Mouse (Mus musculus) neural tube, embryonic 13.5 days (tissue): ENCODE measurements around the gene Fsip1. TPM values are rescaled to one million over a fixed set of nuclear protein-coding genes. Genes with fewer than 3 reads are reported as not detected.
A peak's percentile ranks its signal among the peaks of the same experiment; 100 is the strongest.

ENCODE experiments used
- ATAC-seq: fragments of 200-750 bp; cut with Nextera tagmentation; 2 replicates; pipeline ENCODE4 v1.8.0; 2017; ENCODE audit warnings: low read depth, mild to moderate bottlenecking, moderate TSS enrichment, moderate library complexity
- H3K27ac ChIP-seq: fragments of 300-500 bp; sonication (generic); replicated peaks from 2 replicates; pipeline ENCODE4 v1.5.1; 2015; ENCODE audit warnings: moderate library complexity, mild to moderate bottlenecking, inconsistent platforms
- H3K27me3 ChIP-seq: fragments of 300-500 bp; sonication (generic); 2 replicates; pipeline ENCODE4 v1.6.1; 2015; ENCODE audit warnings: mild to moderate bottlenecking, inconsistent platforms
- H3K36me3 ChIP-seq: fragments of 300-500 bp; sonication (generic); 2 replicates; pipeline ENCODE4 v1.6.1; 2015; ENCODE audit warnings: mild to moderate bottlenecking, inconsistent platforms
- H3K4me1 ChIP-seq: fragments of 300-500 bp; sonication (generic); replicated peaks from 2 replicates; pipeline ENCODE4 v1.6.1; 2015; ENCODE audit warnings: inconsistent platforms
- H3K4me2 ChIP-seq: fragments of 300-500 bp; sonication (generic); 2 replicates; pipeline ENCODE4 v1.6.1; 2015; ENCODE audit warnings: inconsistent platforms, mild to moderate bottlenecking, moderate library complexity
- H3K4me3 ChIP-seq: fragments of 300-500 bp; sonication (generic); 2 replicates; pipeline ENCODE4 v1.5.1; 2015; ENCODE audit warnings: mild to moderate bottlenecking, inconsistent platforms
- H3K9ac ChIP-seq: fragments of 300-500 bp; sonication (generic); 2 replicates; pipeline ENCODE4 v1.6.1; 2015; ENCODE audit warnings: moderate library complexity, mild to moderate bottlenecking, inconsistent platforms
- H3K9me3 ChIP-seq: fragments of 300-500 bp; sonication (generic); 2 replicates; pipeline ENCODE4 v1.6.1; 2016; ENCODE audit warnings: inconsistent platforms
- whole genome bisulfite sequencing: fragments of 180-500 bp; shearing (Covaris S2); methylation state at CpG from one replicate; pipeline ENCODE4 v1.1.7; 2015; 5-methylcytosine and 5-hydroxymethylcytosine counted together
- polyA plus RNA-seq: library from polyadenylated mRNA; unstranded; fragments of >200 nt; fragmentation: Nextera tagmentation; extraction: Ambion mirVana; gene quantifications from 2 replicates; pipeline ENCODE4 v1.2.1, GENCODE M21; 2015

Gene Fsip1
- polyA plus RNA-seq, 1 experiment from 2014 or later: 2.0 TPM

DNA sequence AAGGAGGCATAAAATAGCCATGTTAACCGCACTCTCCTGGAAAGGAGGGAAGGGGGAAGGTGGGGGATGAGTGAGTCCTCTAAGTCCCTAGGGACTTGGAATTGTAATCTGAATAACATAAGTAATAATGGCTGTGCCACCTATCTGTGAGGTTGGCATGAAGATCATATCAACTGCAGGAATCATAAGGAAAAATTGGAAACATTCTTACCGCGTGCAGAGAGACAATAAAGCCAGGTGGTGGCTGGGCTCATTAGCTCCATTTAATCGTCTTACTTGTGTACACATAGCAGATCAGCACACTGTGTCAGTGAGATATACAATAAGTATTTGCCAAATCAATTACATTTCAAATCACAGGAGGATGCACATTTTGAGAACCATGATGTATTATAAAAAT, 52.1 kb downstream of the Fsip1 start:
- Histone ChIP-seq H3K4me2 (peak overlapping the region; percentile 45), H3K27ac (peak overlapping the region; percentile 84), H3K4me3 (no peak overlapping the region), H3K9me3 (no peaks in the 10 kb centered on the region), H3K9ac (no peak overlapping the region), H3K27me3 (peaks cover 14% of the 10 kb centered on the region; the same call in 1 of the 2 replicates), H3K4me1 (peaks cover 50% of the 10 kb centered on the region), H3K36me3 (no peaks in the 10 kb centered on the region)
- 26% methylated on average over 4 of the region's 4 CpGs for WGBS
- ATAC-seq: no peak

DNA sequence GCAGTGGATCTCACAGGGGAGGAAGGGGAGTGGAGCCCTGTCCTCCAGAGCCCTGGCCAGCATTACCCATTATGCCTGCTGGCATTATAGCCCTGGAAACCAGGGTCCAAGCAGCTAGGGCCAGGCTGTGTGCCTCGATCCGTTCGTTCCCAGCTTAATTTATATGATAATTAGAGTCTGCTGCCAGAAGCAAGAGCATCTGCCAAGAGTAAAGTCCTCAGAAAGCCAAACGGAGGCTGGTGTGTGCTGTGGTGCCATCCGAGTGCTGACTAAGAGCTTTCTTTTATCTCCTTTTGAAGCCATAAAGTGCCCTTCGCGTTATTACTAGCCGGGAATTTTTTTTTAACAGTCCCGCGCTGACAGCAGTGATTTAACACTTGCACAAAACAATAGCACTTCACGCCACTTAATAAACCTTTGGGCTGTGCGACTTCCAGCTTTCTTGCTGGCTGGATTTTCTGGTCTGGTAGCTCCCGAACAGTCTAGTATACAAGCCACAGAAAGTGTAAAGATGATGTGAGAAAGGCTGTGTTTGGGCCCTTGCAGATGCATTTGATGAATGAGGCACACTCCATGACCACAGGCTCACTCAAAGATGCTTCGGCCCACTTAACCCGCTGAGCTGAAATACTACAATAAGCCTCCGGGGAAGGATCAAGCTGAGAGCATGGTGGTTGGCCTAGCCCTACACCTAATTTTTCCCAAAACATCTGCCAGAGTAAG, 52.9 kb downstream of the Fsip1 start:
- Histone ChIP-seq H3K4me3 (no peak overlapping the region), H3K9ac (0 out of 2 replicates have a peak overlapping the region, but pooled peaks have one; percentile 6), H3K27me3 (peaks cover 10% of the 10 kb centered on the region; the same call in 1 of the 2 replicates), H3K4me2 (peak overlapping the region; percentile 45), H3K9me3 (no peaks in the 10 kb centered on the region), H3K4me1 (peaks cover 50% of the 10 kb centered on the region), H3K36me3 (no peaks in the 10 kb centered on the region), H3K27ac (peak overlapping the region; percentile 84)
- WGBS: 2% methylated on average over 16 of the region's 16 CpGs
- peak; percentile 87 for ATAC-seq

DNA sequence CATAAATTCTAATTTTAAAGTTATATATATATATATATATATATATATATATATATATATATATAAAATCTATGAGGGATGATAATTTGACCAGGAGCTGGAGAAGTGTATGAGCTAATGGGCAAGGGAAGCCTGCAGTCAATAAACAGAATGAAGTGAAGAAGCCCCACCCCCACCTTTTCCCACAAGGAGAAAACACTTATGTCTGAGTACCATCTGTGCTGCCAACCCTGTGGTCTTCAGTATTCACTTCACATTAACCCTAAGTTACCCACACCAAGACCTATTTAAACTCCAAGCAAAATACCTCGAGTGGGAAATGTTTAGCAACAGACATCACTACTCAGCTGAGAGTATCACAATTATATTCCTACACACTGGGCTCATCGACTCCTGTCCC, 53.8 kb downstream of the Fsip1 start:
- no peak for ATAC-seq
- Histone ChIP-seq H3K9me3 (no peaks in the 10 kb centered on the region), H3K4me3 (no peak overlapping the region), H3K27me3 (0 out of 2 replicates have a peak, but pooled peaks cover 6% of the 10 kb centered on the region), H3K27ac (peak overlapping the region; percentile 84), H3K4me2 (peak overlapping the region; percentile 45), H3K4me1 (peaks cover 46% of the 10 kb centered on the region), H3K9ac (no peak overlapping the region), H3K36me3 (no peaks in the 10 kb centered on the region)
- WGBS: 39% methylated on average over 2 of the region's 2 CpGs

DNA sequence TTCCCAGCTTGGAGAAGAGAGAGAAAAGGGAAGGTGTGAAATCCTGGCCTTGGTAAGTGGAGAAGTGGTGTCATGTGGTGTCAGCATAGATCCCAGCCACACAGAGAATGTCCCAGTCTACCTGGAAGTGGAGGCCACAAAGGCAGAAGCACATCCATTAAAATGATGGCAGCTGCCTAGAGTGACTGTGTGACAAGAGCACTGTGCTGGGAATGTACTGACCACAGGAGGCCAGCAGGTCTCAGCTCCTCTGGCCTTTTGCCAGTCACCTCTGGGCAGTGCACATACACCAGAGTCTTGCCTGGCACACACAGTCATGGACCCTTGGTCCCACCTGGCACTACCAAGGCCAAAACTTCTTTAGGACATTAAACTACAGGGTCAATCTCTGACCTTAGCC, 54.8 kb downstream of the Fsip1 start:
- no peak overlapping the region for H3K4me3 ChIP-seq
- peaks cover 46% of the 10 kb centered on the region for H3K4me1 ChIP-seq
- no peak for ATAC-seq
- H3K4me2 ChIP-seq: no peak overlapping the region
- H3K27ac ChIP-seq: no peak overlapping the region
- 0 out of 2 replicates have a peak, but pooled peaks cover 6% of the 10 kb centered on the region for H3K27me3 ChIP-seq
- H3K9me3 ChIP-seq: no peaks in the 10 kb centered on the region
- no peaks in the 10 kb centered on the region for H3K36me3 ChIP-seq
- no peak overlapping the region for H3K9ac ChIP-seq

DNA sequence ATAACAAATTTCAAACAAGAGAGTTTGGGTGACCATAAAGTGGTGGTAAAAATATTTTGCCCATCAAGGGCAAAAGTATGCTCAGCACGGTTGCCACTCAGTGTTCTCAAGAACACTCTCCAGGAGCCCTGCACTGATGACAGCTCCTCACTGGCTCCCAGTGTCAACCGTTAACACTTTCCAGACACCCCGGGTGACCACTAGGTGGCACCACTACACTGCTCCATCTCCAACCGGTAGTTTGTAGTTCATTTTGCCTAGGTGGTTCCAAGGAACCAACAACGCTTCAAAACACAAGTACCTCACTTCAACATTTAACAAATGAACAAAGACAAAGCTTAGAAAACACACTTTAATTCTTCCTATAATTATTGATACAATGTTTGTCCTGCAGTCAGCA, 56.9 kb downstream of the Fsip1 start:
- H3K27me3 ChIP-seq: 0 out of 2 replicates have a peak, but pooled peaks cover 6% of the 10 kb centered on the region
- WGBS: 9% methylated on average over 5 of the region's 5 CpGs
- H3K27ac ChIP-seq: no peak overlapping the region
- H3K4me2 ChIP-seq: no peak overlapping the region
- no peaks in the 10 kb centered on the region for H3K9me3 ChIP-seq
- ATAC-seq: no peak
- H3K36me3 ChIP-seq: no peaks in the 10 kb centered on the region
- H3K4me3 ChIP-seq: no peak overlapping the region
- H3K9ac ChIP-seq: no peak overlapping the region
- H3K4me1 ChIP-seq: peaks cover 33% of the 10 kb centered on the region

GRCm38 (mm10) chr2:118196966-118197365, 59.8 kb downstream of the Fsip1 start:
- Histone ChIP-seq H3K9me3 (no peaks in the 10 kb centered on the region), H3K4me3 (no peak overlapping the region), H3K4me1 (peaks cover 6% of the 10 kb centered on the region), H3K36me3 (no peaks in the 10 kb centered on the region), H3K27me3 (0 out of 2 replicates have a peak, but pooled peaks cover 6% of the 10 kb centered on the region), H3K4me2 (no peak overlapping the region), H3K27ac (no peak overlapping the region), H3K9ac (no peak overlapping the region)
- no peak for ATAC-seq
- WGBS: 82% methylated on average over 3 of the region's 3 CpGs

GRCm38 (mm10) chr2:118182136-118182535, 74.6 kb downstream of the Fsip1 start:
- Histone ChIP-seq H3K36me3 (no peaks in the 10 kb centered on the region), H3K9me3 (no peaks in the 10 kb centered on the region), H3K4me2 (no peak overlapping the region), H3K9ac (no peak overlapping the region), H3K4me1 (0 out of 2 replicates have a peak, but pooled peaks cover 3% of the 10 kb centered on the region), H3K27ac (no peak overlapping the region), H3K27me3 (no peaks in the 10 kb centered on the region), H3K4me3 (no peak overlapping the region)
- no peak for ATAC-seq
- WGBS: 94% methylated on average over 2 of the region's 2 CpGs

GRCm38 (mm10) chr2:118179873-118180585, 76.7 kb downstream of the Fsip1 start:
- ATAC-seq: no peak
- H3K27me3 ChIP-seq: no peaks in the 10 kb centered on the region
- no peaks in the 10 kb centered on the region for H3K9me3 ChIP-seq
- 0 out of 2 replicates have a peak, but pooled peaks cover 3% of the 10 kb centered on the region for H3K4me1 ChIP-seq
- no peak overlapping the region for H3K27ac ChIP-seq
- no peak overlapping the region for H3K9ac ChIP-seq
- peak overlapping the region; percentile 45 for H3K4me2 ChIP-seq
- H3K4me3 ChIP-seq: peak overlapping the region; percentile 17; the same call in 1 of the 2 replicates
- no peaks in the 10 kb centered on the region for H3K36me3 ChIP-seq

DNA sequence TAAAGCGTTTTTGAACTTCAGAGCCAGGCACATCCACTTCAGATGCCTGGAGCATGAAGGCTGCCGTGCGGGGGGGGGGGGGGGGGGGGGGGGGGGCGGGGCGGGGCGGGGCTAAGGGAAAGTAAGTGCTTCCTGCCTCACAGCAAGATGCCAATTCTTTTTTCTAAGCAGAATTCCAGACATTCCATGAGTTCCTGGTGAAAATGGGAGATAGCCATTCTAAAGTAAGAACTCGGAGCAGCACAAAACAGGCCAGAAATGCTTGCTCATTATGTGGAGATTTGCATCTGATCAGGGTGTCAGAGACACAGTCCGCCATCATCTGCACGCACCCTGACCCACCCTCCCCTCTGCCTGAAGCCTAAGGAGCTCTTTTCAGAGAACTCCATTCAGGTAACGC, 77.3 kb downstream of the Fsip1 start:
- 2% methylated on average over 8 of the region's 10 CpGs for WGBS
- H3K4me2 ChIP-seq: peak overlapping the region; percentile 45
- no peaks in the 10 kb centered on the region for H3K9me3 ChIP-seq
- H3K9ac ChIP-seq: no peak overlapping the region
- H3K27me3 ChIP-seq: no peaks in the 10 kb centered on the region
- peak overlapping the region; percentile 17; the same call in 1 of the 2 replicates for H3K4me3 ChIP-seq
- no peaks in the 10 kb centered on the region for H3K36me3 ChIP-seq
- H3K4me1 ChIP-seq: 0 out of 2 replicates have a peak, but pooled peaks cover 3% of the 10 kb centered on the region
- no peak for ATAC-seq
- H3K27ac ChIP-seq: no peak overlapping the region

DNA sequence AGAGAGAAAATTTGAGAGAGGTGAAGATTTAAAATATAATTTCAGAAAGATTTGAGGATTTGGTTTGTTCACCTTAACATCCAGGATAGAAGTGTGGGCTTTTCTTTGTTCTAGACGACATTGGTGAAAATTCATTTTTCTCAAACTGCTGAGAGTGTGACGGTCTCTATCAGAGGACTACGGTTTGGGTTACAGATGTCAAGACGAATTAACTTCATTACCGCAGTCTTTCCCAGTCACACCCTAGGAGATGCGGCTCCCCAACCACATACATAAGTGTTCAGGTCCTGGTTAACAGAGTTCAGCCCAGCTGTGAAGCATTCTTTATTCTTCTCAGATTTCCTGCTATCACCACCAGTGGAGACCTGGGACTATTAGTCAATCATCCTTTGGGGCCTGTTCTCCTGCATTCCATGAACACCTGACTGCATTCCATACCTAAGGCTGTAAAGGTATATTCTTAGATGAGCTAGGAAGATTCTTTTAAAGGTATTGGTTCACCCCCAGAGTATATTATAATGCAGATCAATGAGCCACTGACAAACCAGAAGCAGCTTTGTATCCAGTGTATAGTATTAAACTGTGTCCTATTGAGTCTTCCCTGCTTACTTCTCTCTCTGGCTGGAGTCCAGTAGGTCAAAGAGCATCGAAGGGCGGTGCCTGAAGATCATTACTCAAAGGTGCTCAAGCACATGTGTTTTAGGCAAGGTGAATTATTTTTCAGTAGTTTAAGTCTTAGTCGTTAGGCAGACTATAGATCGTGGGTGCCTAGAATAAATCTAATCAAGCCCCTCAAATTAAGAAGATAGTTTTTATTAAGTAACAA, 82.0 kb downstream of the Fsip1 start:
- Histone ChIP-seq H3K36me3 (no peaks in the 10 kb centered on the region), H3K4me2 (no peak overlapping the region), H3K9ac (no peak overlapping the region), H3K9me3 (0 out of 2 replicates have a peak, but pooled peaks cover 3% of the 10 kb centered on the region), H3K27me3 (no peaks in the 10 kb centered on the region), H3K4me3 (no peak overlapping the region), H3K27ac (no peak overlapping the region), H3K4me1 (0 out of 2 replicates have a peak, but pooled peaks cover 3% of the 10 kb centered on the region)
- WGBS: 91% methylated on average over 10 of the region's 10 CpGs
- no peak for ATAC-seq

DNA sequence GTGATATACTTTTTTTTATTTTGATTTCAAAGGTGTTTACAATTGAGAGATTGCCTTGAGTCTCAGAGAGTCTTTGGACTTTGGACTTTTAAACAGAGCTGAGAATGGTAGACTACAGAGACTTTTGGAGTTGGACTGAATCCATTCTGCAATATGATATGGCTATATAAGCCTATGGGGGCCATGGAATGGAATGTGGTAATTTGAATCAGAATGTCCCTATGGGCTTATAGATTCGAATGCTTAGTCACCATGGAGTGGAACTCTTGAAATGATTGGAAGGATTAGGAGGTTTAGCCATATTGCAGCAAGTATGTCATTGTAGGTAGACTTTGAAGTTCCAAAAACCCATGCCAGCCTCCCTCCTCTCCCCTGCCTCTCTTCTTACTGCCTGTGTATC, 88.5 kb downstream of the Fsip1 start:
- no peak overlapping the region for H3K4me3 ChIP-seq
- WGBS: 86% methylated on average over 1 of the region's 1 CpGs
- no peaks in the 10 kb centered on the region for H3K36me3 ChIP-seq
- H3K4me2 ChIP-seq: no peak overlapping the region
- H3K27ac ChIP-seq: no peak overlapping the region
- ATAC-seq: no peak
- H3K9me3 ChIP-seq: 0 out of 2 replicates have a peak, but pooled peaks cover 3% of the 10 kb centered on the region
- no peak overlapping the region for H3K9ac ChIP-seq
- H3K27me3 ChIP-seq: no peaks in the 10 kb centered on the region
- H3K4me1 ChIP-seq: no peaks in the 10 kb centered on the region

GRCm38 (mm10) chr2:118167731-118168130, 89.0 kb downstream of the Fsip1 start:
- H3K9ac ChIP-seq: no peak overlapping the region
- H3K9me3 ChIP-seq: 0 out of 2 replicates have a peak, but pooled peaks cover 3% of the 10 kb centered on the region
- H3K4me2 ChIP-seq: no peak overlapping the region
- no peak overlapping the region for H3K4me3 ChIP-seq
- no peaks in the 10 kb centered on the region for H3K27me3 ChIP-seq
- no peaks in the 10 kb centered on the region for H3K4me1 ChIP-seq
- no peak overlapping the region for H3K27ac ChIP-seq
- no peak for ATAC-seq
- H3K36me3 ChIP-seq: no peaks in the 10 kb centered on the region
- WGBS: 65% methylated on average over 4 of the region's 4 CpGs
